Mouse (Mus musculus): ENCODE results near the gene D130043K22Rik. TPM values are rescaled to one million over a fixed set of nuclear protein-coding genes. Genes with fewer than 3 reads are reported as not detected.

The D130043K22Rik gene
- polyA plus RNA-seq, 1 experiment from 2014 or later, result 0.51 TPM

- 87% methylated on average over 1 of the region's 1 CpGs for WGBS
- Histone ChIP-seq H3K27me3 (replicated peaks) (no peaks in the 10 kb centered on the region), H3K27ac (no peak overlapping the region), H3K9ac (no peak overlapping the region), H3K4me3 (replicated peaks) (no peak overlapping the region), H3K36me3 (peaks cover 39% of the 10 kb centered on the region), H3K4me2 (no peak overlapping the region), H3K4me1 (no peaks in the 10 kb centered on the region), H3K9me3 (no peaks in the 10 kb centered on the region)
- no peak for ATAC-seq (ENCODE audit: insufficient read depth, low FRiP score, low read depth)
Observed at GRCm38 (mm10) chr13:24814616-24815015, 30.3 kb upstream of the D130043K22Rik start.

- ATAC-seq (ENCODE audit: insufficient read depth, low FRiP score, low read depth), result peak; percentile 78
- Histone ChIP-seq H3K27me3 (replicated peaks) (no peaks in the 10 kb centered on the region), H3K9me3 (no peaks in the 10 kb centered on the region), H3K4me3 (replicated peaks) (no peak overlapping the region), H3K4me2 (no peak overlapping the region), H3K4me1 (no peaks in the 10 kb centered on the region), H3K27ac (no peak overlapping the region), H3K9ac (no peak overlapping the region), H3K36me3 (peaks cover 25% of the 10 kb centered on the region)
- 59% methylated on average over 4 of the region's 4 CpGs for WGBS
Observed at GRCm38 (mm10) chr13:24816125-24817092, 28.5 kb upstream of the D130043K22Rik start.

- Histone ChIP-seq H3K4me1 (no peaks in the 10 kb centered on the region), H3K27me3 (replicated peaks) (no peaks in the 10 kb centered on the region), H3K4me3 (replicated peaks) (no peak overlapping the region), H3K27ac (no peak overlapping the region), H3K36me3 (peaks cover 4% of the 10 kb centered on the region), H3K9ac (no peak overlapping the region), H3K9me3 (no peaks in the 10 kb centered on the region), H3K4me2 (no peak overlapping the region)
- 63% methylated on average over 1 of the region's 1 CpGs for WGBS
- no peak for ATAC-seq (ENCODE audit: insufficient read depth, low FRiP score, low read depth)
Observed at GRCm38 (mm10) chr13:24819931-24820330, 25.0 kb upstream of the D130043K22Rik start.

GRCm38 (mm10) chr13:24822663-24823343, 22.1 kb upstream of the D130043K22Rik start:
- no peaks in the 10 kb centered on the region for H3K27me3 ChIP-seq (replicated peaks)
- H3K36me3 ChIP-seq, result no peaks in the 10 kb centered on the region; the same call in 1 of the 2 replicates
- H3K27ac ChIP-seq, result no peak overlapping the region
- no peak overlapping the region for H3K4me3 ChIP-seq (replicated peaks)
- no peak overlapping the region for H3K9ac ChIP-seq
- H3K9me3 ChIP-seq, result no peaks in the 10 kb centered on the region
- no peak for ATAC-seq (ENCODE audit: insufficient read depth, low FRiP score, low read depth)
- H3K4me1 ChIP-seq, result no peaks in the 10 kb centered on the region
- H3K4me2 ChIP-seq, result no peak overlapping the region
- WGBS, result 84% methylated on average over 16 of the region's 16 CpGs

DNA sequence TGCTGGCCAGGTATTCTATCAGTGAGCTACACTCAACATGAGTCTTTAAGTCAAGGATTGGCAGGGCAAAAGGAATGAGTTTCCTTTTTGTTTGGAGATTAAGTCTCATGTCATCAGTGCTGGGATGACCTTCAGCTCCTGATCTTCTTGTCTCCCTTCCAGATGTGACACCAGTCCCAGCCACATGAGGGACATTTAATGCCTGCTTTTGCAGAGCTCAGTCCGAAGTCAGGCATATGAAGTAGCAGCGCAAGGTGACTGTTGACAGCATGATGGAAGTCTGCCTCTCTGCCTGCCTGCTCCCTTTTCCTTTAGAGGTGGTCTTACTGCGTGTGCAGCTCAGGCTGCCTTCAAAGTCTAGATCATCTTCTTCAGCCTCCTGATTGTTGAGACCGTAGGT, 20.3 kb upstream of the D130043K22Rik start:
- Histone ChIP-seq H3K4me1 (no peaks in the 10 kb centered on the region), H3K4me3 (replicated peaks) (no peak overlapping the region), H3K4me2 (no peak overlapping the region), H3K27me3 (replicated peaks) (no peaks in the 10 kb centered on the region), H3K27ac (no peak overlapping the region), H3K36me3 (no peaks in the 10 kb centered on the region; the same call in 1 of the 2 replicates), H3K9ac (no peak overlapping the region), H3K9me3 (no peaks in the 10 kb centered on the region)
- 83% methylated on average over 4 of the region's 4 CpGs for WGBS
- ATAC-seq (ENCODE audit: insufficient read depth, low FRiP score, low read depth), result no peak

DNA sequence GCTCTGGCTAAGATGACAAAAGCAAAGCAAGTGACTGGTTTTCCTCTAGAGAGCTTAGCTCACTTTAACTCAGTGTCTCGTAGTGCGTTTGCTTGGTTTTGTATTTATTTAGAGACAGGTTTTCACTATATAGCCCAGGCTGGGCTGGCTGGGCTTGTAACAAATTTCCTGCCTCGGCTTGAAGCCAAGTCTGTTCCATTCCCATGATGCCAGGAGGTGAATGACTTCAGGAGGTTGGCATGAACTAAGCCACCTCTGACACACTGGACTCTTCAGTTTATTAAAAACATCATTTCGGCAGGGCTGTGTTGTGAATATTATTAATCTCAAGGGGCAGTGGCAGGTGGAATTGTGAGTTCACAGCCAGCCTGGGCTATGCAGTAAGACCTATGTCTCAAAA, 19.3 kb upstream of the D130043K22Rik start:
- Histone ChIP-seq H3K36me3 (no peaks in the 10 kb centered on the region), H3K4me1 (no peaks in the 10 kb centered on the region), H3K9ac (no peak overlapping the region), H3K4me2 (no peak overlapping the region), H3K9me3 (no peaks in the 10 kb centered on the region), H3K4me3 (replicated peaks) (no peak overlapping the region), H3K27me3 (replicated peaks) (no peaks in the 10 kb centered on the region), H3K27ac (no peak overlapping the region)
- no peak for ATAC-seq (ENCODE audit: insufficient read depth, low FRiP score, low read depth)
- 79% methylated on average over 4 of the region's 4 CpGs for WGBS

DNA sequence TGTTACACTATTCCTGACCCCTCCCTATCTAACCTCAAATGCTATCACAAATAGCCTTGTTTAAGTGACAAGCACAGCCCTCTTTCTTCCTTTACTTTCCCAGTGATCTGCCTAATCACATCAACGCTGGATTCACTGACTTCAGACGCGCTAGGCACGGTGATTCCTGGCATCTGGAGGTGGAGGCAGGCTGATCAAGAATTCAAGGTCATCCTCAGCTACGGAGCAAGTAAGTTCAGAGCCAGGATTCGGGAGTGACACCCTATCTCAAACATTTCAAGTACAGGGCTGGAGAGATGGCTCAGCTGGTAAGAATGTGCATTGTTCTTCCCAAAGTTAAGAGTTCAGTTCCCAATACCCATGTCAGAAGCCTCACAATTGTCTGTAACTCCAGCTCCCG, 18.8 kb upstream of the D130043K22Rik start:
- Histone ChIP-seq H3K4me2 (no peak overlapping the region), H3K4me3 (replicated peaks) (no peak overlapping the region), H3K4me1 (no peaks in the 10 kb centered on the region), H3K27me3 (replicated peaks) (no peaks in the 10 kb centered on the region), H3K9ac (no peak overlapping the region), H3K27ac (no peak overlapping the region), H3K36me3 (no peaks in the 10 kb centered on the region), H3K9me3 (no peaks in the 10 kb centered on the region)
- no peak for ATAC-seq (ENCODE audit: insufficient read depth, low FRiP score, low read depth)
- 66% methylated on average over 7 of the region's 7 CpGs for WGBS

- Histone ChIP-seq H3K27me3 (replicated peaks) (no peaks in the 10 kb centered on the region), H3K4me2 (peak overlapping the region; percentile 70), H3K4me1 (peaks cover 17% of the 10 kb centered on the region), H3K36me3 (no peaks in the 10 kb centered on the region), H3K4me3 (replicated peaks) (peak overlapping the region; percentile 96), H3K27ac (peak overlapping the region; percentile 82), H3K9ac (peak overlapping the region; percentile 48), H3K9me3 (no peaks in the 10 kb centered on the region)
- ATAC-seq (ENCODE audit: insufficient read depth, low FRiP score, low read depth), result no peak
- 1% methylated on average over 20 of the region's 20 CpGs for WGBS
Observed at GRCm38 (mm10) chr13:24830756-24831352, 14.1 kb upstream of the D130043K22Rik start.

DNA sequence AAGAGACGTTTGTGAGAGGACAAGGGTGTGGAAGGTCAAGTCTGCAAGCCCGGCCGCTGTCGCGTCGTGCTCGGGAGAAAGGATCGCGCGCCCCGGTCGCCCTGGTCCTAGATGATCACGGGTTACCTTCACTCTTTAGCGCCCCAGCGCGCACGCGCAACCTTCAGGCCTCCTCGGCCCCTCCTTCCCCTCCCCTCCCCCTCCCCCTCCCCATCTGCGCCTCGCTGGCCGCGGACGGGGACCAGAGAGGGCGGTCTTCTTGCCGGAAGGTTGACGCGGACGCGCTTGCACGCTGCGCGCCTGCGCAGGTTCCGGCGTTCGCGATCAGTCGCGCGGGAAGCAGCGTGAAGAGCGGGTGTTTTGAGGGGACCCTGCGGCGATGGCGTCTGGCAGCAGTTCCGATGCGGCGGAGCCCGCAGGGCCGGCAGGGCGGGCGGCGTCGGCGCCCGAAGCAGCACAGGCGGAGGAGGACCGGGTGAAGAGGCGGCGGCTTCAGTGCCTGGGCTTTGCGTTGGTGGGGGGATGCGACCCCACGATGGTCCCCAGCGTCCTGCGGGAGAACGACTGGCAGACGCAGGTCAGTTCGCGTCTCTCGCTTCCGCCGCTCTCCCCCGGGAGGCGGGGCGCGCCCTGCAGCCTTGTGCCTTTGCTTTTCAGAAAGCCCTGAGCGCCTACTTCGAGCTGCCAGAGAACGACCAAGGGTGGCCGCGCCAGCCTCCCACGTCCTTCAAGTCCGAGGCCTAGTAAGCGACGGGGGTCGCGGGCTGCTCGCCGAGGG, 13.4 kb upstream of the D130043K22Rik start, which contains the start of the genes Acot13 and Tdp2:
TSS of gene Acot13 (minus strand) at position 188 of the 778 bp plus-strand sequence.
TSS of gene Tdp2 (plus strand) at position 327 of the 778 bp plus-strand sequence.
- H3K4me1 ChIP-seq, result peaks cover 17% of the 10 kb centered on the region
- no peaks in the 10 kb centered on the region for H3K36me3 ChIP-seq
- peak; percentile 97 for ATAC-seq (ENCODE audit: insufficient read depth, low FRiP score, low read depth)
- H3K9ac ChIP-seq, result peak within 1 kb of the TSS; percentile 99
- no peaks in the 10 kb centered on the region for H3K27me3 ChIP-seq (replicated peaks)
- H3K9me3 ChIP-seq, result no peaks in the 10 kb centered on the region
- H3K4me3 ChIP-seq (replicated peaks), result peak within 1 kb of the TSS; percentile 96
- under 1% methylated on average over 84 of the region's 90 CpGs for WGBS
- H3K4me2 ChIP-seq, result peak within 1 kb of the TSS; percentile 75
- H3K27ac ChIP-seq, result peak within 1 kb of the TSS; percentile 97

DNA sequence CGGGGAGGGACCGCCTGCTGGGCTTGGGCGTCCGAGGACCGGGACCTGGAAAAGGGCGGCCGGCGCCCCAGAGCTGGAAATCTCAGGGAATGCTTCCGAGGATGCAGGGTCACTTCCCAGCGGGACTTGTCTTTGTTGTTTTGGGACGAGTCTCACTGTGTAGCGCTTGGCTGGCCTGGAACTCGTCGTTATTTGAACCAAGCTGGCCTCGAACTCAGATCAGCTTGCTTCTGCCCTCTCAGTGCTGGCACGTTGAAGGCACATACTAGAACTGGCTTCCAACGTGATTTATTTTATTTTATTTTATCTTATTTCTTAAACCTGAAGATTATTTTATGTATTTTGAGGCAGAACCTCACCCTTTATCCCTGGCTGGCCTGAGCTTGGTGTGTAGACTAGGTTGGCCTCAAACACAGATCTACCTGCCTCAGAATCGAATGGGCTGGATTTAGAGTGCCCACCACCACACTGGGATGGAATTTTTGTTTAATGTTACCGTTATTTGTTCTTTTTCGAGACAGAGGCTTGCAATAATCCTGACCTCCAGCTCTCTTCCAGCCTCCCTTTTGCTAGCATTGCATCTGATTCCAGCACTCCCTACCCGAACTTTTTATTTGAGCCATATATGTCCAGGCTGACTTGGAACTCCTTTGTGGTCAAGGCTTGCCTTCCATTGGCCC, 12.7 kb upstream of the D130043K22Rik start:
- Histone ChIP-seq H3K9ac (peak overlapping the region; percentile 99), H3K27me3 (replicated peaks) (no peaks in the 10 kb centered on the region), H3K4me3 (replicated peaks) (peak overlapping the region; percentile 96), H3K4me2 (peak overlapping the region; percentile 75), H3K4me1 (peaks cover 17% of the 10 kb centered on the region), H3K9me3 (no peaks in the 10 kb centered on the region), H3K27ac (peak overlapping the region; percentile 97), H3K36me3 (no peaks in the 10 kb centered on the region)
- no peak for ATAC-seq (ENCODE audit: insufficient read depth, low FRiP score, low read depth)
- 2% methylated on average over 21 of the region's 21 CpGs for WGBS

GRCm38 (mm10) chr13:24832811-24833155, 12.2 kb upstream of the D130043K22Rik start:
- ATAC-seq (ENCODE audit: insufficient read depth, low FRiP score, low read depth), result no peak
- WGBS, result 21% methylated on average over 2 of the region's 2 CpGs
- H3K4me1 ChIP-seq, result peaks cover 17% of the 10 kb centered on the region
- H3K36me3 ChIP-seq, result no peaks in the 10 kb centered on the region
- no peak overlapping the region for H3K27ac ChIP-seq
- no peaks in the 10 kb centered on the region for H3K27me3 ChIP-seq (replicated peaks)
- no peaks in the 10 kb centered on the region for H3K9me3 ChIP-seq
- peak overlapping the region; percentile 96 for H3K4me3 ChIP-seq (replicated peaks)
- peak overlapping the region; percentile 99 for H3K9ac ChIP-seq
- H3K4me2 ChIP-seq, result peak overlapping the region; percentile 75

Data from stomach, embryonic 15.5 days (tissue).